Mouse (Mus musculus) right cerebral cortex, postnatal 4 days (tissue): ENCODE measurements around the gene Patl2.
A peak's percentile ranks its signal among the peaks of the same experiment; 100 is the strongest.
"Not testable (repeated sequence)": the region's sequence is repeated elsewhere in the genome, so short reads cannot be mapped to it uniquely, and the experiment has no call there.

Experiments used
- DNase-seq: peaks from one replicate; pipeline ENCODE4 v3.0.0-alpha.2; 2022

Patl2 gene

GRCm38 (mm10) chr2:122186106-122186505 lies at the start of gene Patl2, which contains the start of gene Terb2:
Patl2 (minus strand) TSS chr2:122186189.
Terb2 (plus strand) TSS chr2:122186272.
- no peak for DNase-seq

DNA sequence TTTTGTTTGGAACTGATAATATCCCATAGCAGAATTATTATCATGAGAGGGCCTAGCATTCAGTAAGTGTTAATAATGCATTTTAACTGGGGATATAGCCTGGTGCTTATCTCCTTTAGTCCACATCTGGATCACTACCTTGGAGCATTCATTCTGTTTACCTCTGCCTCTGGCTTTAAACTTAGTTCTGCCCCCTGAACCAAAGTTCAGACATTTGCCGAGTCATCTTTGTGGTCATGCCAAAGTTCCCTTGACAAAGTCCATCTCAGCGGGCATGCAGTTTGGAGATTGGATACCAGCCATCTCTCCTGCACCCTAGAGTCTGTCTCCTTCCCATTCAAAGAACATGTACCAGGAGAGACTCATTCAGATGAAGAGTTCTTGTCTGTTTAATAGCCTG lies 49.4 kb upstream of the Patl2 start:
- no peak for DNase-seq

DNA sequence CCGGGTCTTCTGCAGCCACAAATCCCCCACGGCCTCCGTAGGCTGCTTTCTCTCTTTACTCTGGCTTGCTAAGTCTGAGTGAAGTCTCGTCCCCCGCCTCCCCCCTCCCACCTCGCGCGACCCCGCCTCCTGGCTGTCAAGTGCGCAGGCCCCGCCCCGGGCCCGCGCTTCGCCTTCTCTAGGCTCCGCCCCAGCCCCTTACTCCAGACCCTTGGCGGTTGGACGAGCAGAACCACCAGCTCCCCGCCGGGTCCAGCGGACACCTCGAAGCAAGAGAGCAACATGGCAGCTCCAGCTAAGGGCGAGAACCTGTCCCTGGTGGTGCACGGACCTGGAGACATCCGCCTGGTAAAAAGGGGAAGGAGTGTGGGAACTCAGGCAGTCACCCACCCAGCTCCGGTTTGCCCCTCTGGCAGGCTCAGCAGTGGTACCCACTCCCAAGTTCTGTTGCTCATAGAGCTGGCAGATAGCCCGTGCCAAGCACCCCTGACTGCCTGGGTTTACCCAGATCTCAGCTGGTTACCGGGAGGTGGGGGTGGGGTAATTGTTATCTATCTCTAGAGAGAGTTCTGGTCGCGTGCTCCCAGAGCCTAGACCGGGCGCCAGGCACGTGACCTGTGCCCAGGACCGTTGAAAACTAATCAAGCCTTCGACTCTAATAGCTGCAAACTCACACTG lies 48.8 kb upstream of the Patl2 start, which contains the start of gene Sord:
TSS of gene Sord (plus strand) at position 139 of the 678 bp plus-strand sequence.
- DNase-seq: peak; percentile 82

DNA sequence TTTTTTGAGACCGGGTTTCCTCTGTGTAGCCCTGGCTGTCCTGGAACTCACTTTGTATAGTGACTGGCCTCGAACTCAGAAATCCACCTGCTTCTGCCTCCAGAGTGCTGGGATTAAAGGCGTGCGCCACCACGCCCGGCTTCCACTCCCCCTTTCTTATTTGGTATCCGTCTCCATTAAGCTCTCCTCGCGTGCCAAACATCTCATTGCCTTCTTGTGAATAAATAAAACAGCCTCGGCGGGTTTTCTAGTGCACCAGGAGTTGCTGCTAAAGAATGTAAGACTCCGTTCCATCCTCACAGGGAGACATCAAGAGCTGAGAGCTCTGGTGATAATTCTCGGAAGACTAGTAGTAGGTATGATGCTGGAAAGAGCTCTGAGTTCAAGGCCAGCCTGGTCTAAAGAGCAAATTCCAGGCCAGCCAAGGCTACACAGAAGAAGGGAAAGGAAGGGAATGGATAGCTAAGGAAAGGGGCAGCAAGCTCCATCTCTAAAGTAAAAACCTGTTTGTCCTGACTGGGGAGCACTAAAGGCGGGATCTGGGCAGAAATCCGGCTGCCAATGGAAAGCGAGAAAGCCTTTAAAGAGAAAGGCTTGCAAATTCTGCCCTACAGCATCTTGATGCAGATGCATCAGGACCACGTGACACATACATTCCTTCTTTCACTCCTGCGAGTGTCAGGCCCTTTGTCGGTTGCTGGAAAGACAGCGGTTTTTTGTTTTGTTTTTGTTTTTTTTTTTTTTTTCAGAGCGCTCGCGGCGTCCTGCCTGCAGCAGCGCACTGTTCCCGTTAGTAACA lies 48.0 kb upstream of the Patl2 start:
- peak; percentile 7 for DNase-seq

DNA sequence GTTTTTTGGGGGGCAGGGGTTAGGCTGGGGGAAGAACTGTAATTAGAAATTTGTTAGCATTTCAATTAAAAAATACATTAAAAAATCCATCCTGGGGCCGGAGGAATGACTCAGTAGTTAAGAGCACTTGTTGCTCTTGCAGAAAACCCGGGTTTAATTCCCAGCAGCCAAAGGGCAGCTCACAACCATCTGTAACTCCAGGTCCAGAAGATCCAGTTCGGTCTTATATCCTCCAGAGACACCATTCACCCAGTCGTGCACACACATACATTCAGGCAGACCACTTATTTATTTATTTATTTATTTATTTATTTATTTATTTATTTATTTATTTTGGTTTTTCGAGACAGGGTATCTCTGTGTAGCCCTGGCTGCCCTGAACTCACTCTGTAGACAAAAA lies 47.4 kb upstream of the Patl2 start:
- DNase-seq: no peak

- DNase-seq: no peak
Observed at GRCm38 (mm10) chr2:122231616-122232015, 45.6 kb upstream of the Patl2 start.

DNA sequence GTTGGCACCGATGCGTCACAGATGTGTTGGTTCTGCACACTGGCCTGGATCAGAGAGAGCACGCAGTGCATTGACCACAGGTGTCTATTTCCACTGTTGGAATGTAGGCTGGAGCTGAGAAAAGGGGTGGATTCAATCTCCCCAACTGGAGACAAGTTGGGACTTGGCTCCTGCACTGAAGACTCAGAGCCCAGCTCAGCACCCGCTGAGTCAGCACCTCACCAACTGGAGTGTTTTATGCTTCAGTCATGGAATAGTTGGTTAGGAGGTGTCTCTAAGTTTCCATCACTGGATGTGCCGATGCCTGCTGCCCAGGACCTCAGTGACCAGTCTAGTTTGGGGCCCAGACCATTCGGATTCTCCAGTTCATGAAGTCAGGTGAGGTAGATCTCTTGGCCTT lies 44.4 kb upstream of the Patl2 start:
- DNase-seq: no peak

DNA sequence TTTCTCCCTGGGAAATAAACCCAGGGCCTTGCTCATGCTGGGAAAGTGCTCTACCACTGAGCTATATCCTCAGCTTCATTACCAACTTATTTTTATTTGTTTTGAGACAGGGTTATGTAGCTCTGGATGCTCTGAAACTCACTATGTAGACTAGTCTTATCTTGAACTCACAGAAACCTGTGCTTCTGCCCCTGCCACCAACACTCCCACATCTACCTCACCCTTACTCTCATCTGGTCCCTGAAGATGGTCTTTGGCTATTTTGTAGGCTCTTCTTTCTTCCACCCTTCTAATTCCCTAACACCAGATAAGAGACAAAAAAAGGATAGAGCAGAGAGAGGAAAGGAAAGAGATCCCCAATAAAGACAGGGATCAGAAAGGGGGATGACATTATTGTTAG lies 37.7 kb upstream of the Patl2 start:
- DNase-seq: no peak

DNA sequence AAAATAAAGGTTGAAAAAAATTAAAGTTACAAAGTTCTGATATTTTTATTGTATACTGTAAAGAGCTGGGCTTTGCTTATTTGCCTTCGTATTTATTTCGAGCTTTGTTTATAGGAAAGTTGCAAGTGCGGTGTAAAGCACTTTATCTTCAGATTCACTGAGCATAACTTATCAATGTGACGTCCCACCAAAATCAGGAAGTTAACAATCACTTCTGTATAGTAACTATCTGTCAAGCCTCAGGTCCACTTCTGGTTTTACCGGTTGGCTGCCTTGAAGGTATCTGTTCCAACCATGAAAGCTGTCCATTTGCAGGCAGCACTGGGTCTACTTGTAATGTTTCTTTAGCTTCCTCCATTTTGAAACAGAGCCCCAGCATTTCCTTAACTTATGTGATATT lies 36.3 kb upstream of the Patl2 start:
- DNase-seq: no peak

DNA sequence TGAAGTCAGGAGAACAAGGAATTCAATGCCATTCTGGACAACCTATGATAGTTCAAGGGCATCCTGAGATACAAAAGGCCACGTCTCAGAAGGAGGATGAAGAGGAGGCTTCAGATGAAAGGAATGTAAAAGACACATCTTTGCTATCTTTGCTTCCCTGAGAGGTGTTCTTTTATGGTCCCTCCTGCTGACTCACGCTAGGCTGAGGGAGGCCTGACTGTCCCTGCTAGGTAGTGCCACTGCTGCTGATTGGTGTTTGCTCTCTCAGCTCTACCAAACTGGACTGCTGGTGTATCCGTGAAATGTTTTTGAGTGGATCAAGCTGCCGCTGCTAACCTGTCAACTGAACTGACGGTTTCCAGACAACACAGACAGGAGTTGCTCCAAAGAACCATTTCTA lies 35.8 kb upstream of the Patl2 start:
- DNase-seq: no peak

DNA sequence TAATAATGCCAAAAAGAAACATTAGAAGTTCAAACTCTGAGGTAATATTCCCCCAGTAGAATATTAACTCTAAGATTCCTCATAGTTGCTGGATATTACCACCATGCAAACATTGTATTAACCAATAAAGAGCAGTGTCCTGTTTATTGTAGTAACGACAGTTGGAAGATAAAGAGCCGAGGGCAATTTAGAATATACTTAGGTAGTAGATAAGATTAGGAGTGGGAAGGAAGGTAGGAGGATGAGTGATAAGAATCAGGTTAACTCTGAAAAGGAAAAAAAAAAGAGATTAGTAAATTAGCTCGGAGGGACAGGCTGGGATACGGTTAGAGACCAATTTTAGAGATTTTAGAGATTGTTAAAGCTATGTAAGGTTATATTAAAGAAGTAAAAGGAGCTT lies 35.4 kb upstream of the Patl2 start:
- no peak for DNase-seq

DNA sequence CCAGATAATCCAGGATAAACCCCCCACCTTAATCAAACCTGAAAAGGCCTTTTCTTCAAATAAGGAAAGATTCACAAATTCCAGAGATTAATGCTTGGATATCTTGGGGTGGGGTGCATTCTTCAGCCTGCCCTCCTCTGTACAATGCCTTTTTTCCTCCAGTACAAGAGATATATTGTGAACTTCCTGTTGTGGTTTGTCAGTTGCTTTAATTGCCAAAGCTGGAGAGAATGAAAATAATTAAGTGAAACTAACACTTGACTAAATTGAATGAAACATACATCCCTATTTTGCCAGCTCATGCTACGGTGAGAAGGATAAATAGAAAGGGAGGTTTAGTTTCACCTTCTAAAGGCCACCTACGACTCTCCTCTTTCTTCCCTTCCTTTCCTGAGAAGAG lies 32.2 kb upstream of the Patl2 start:
- DNase-seq: no peak

DNA sequence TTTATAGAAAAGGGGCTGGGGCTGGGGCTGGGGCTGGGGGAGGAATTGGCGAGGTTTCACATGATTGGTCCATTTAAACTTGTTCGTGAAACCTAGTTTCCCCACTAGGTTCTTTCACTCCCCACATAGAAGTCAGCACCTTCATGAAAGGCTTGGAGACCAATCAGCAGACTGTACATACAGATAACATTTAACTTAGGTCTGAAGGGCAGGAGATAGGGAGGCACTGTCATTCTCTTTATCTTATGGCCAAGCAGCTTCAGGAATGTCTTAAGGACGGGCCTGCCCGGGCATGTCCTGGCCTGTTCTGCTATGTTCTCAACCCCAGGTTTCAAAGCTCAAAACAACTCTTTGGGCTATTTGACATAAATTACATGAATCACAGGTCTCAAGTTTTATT lies 31.1 kb upstream of the Patl2 start:
- DNase-seq: not testable (repeated sequence)

DNA sequence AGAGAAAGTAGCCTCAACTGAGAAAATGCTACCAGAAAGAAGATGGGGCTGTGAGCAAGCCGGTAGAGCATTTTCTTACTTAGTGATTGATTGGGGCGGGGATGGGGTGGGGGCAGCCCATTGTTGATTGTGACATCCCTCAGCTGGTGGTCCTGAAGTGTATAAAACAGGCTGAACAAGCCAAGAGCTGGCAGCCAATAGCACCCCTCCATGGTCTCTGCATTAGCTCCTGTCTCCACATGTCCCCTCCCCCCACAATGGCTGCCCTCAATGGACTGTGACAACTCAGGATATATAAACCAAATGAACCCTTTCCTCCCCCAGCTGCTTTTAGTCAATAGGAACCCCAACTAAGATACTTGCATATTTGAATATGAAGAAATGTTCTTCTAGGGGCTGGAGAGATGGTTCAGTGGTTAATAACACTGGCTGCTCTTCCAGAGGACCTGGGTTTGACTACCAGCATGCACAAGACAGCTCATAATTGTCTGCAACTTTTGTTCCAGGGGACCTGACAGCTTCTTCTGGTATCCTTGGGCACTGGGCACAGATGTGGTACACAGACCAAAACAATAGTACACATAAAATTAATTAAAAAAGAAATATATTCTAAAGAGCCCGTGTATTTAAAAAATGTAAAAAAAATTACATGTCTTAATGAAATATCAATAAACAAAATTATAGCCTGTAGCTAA lies 24.7 kb upstream of the Patl2 start:
- DNase-seq: no peak

- no peak for DNase-seq
Observed at GRCm38 (mm10) chr2:122206440-122207107, 20.6 kb upstream of the Patl2 start.

- DNase-seq: no peak
Observed at GRCm38 (mm10) chr2:122201501-122201900, 15.5 kb upstream of the Patl2 start.

GRCm38 (mm10) chr2:122194509-122194929 lies 8.5 kb upstream of the Patl2 start:
- DNase-seq: peak; percentile 6

DNA sequence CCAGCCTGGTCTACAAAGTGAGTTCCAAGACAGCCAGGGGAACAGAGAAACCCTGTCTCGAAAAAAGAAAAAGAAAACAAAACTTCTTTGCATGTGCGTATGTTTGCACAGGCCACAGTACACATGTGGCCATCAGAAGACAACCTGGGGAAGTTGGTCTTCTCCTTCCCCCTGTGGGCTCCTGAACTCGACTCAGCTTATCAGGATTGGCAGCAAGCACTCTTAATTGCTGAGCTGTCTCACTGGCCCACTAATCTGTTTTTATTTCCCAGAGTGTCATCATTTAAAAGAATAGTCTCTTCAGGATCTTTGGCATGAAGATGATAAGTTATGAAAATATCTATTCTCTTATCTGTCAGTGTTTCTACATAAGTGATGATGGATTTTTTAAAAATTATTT lies 5.9 kb upstream of the Patl2 start:
- DNase-seq: no peak

DNA sequence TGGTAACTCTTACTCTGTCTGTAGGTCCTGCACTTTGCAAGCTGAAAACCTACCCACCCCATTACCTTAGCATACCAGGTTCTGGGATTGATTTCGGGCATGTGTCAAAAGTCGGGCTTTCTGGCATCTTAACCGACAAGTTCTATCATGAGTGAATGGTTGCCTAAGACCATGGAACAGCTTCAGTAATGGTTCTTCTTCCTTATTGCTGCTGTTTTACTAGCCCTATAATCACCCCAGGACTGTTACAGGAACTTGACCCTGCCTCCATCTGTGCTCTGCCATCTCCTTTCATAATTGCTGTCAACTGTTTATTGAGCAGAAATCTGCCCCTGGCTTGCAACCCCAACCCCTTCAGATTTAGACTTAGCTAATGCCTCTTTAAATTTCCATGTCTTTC lies 762 bp upstream of the Patl2 start:
- DNase-seq: no peak

DNA sequence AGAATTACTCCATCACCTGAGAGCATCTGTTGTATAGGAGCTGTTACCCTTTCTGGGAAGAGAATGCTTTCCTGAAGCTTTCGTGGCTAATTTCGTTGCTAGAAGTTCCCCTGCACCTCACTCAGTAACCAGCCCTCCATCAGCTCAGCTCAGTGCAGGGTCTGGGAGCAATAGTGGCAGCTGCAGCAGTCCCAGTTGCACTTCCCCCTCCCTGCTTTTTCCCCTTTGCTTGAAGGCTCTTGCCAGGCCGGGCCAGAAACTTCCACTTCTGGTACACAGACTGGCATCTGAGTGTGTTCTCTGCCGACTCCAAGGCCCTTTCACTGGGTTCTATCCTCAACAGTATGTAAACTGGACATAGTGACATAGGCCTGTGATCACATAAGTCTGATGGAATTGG lies 903 bp downstream of the Patl2 start:
- no peak for DNase-seq

DNA sequence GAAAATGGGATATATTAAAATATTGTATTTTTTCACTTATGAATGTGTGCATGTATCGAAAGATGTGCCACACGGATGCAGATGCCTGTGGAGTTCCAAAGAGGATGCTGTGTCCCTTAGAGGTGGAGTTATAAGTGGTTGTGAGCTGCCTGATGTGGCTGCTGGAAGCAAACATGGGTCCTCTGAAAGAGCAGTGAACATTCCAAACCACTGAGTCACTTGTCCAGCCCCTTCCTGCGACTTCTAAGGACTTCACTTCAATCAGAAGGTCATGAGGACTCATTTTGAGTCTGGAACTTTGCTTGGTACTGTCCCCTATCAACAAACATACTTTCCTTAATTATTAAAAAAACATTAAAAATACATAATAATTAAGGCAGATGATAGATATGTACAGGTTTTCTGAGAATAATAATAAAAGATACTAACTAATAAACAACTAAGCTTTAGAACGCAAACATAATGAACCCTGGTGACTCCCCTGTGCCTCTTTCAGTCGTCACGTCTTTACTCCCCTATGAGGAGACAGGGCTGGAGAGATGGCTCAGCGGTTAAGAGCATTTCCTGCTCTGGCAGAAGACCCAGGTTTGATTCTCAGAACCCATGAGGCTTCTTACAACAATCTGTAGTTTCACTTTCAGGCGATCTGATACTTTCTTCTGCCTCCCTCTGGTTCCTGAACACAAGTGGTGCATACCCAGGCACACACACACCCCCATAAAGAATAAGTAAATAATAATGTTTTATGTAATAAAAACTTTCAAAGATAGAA lies 5.8 kb downstream of the Patl2 start:
- no peak for DNase-seq

DNA sequence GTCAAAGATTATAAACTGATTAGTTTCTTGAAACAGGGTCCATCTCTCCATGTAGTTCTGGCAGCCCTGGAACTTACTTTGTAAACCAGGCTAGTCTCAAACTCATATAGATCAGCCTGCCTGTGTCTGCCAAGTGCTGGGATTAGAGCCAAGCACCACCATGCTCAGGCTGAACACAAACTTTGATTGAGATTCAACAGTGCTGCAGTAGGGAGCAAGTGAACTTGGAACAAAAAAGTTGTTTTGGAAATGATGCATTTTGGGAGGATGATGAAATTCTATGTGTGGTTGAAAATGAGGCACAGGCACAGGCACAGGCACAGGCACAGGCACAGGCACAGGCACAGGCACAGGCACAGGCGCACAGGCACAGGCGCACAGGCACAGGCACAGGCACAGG lies 13.8 kb downstream of the Patl2 start:
- DNase-seq: peak; percentile 21
